Mouse (Mus musculus) lung, adult 2 months (tissue): ENCODE data around the gene Hand1. TPM values are rescaled to one million over a fixed set of nuclear protein-coding genes. Genes with fewer than 3 reads are reported as not detected.

ENCODE experiments used
- DNase-seq: peaks from one replicate; pipeline ENCODE4 v3.0.0; 2022
- H3K4me1 ChIP-seq: fragments of 200-500 bp; 2 replicates; pipeline ENCODE4 v1.6.1; 2011; ENCODE audit warnings: low read length; ENCODE audit not compliant: control insufficient read depth, insufficient read depth
- H3K4me3 ChIP-seq: fragments of 200-500 bp; replicated peaks from 2 replicates; pipeline ENCODE3; 2011; ENCODE audit warnings: low read depth, mild to moderate bottlenecking, control low read depth, low read length; ENCODE audit errors: extremely low read depth
- CTCF ChIP-seq: fragments of 200-500 bp; IDR thresholded peaks from 2 replicates; pipeline ENCODE4 v1.5.1; 2011; ENCODE audit warnings: mild to moderate bottlenecking, low read length, control low read depth; ENCODE audit not compliant: insufficient read depth
- POLR2A ChIP-seq: fragments of 200-500 bp; IDR thresholded peaks from 2 replicates; pipeline ENCODE4 v1.6.1; 2011; ENCODE audit warnings: low read depth, mild to moderate bottlenecking, control low read depth, low read length, borderline replicate concordance; ENCODE audit errors: extremely low read depth
- WGBS: fragments of 180-500 bp; shearing (Covaris S2); methylation state at CpG from one replicate; pipeline ENCODE4 v1.1.7; 2018; 5-methylcytosine and 5-hydroxymethylcytosine counted together
- polyA plus RNA-seq: library from polyadenylated mRNA; depleted of rRNA; stranded (reverse); fragments of >200 nt; gene quantifications from 2 replicates; pipeline ENCODE4 v1.2.3, GENCODE M21; 2012; rRNA removed

The Hand1 gene
- polyA plus RNA-seq, 1 experiment: not detected

GRCm38 (mm10) chr11:57795086-57795485 is 37.5 kb downstream of the Hand1 start:
- WGBS: 54% methylated on average over 6 of the region's 6 CpGs
- DNase-seq: no peak
- Histone ChIP-seq H3K4me1 (no peaks in the 10 kb centered on the region), H3K4me3 (no peak overlapping the region)
- TF ChIP-seq POLR2A (no peak), CTCF (no peak)

- no peak for DNase-seq
- Histone ChIP-seq H3K4me1 (no peaks in the 10 kb centered on the region), H3K4me3 (no peak overlapping the region)
- 32% methylated on average over 21 of the region's 21 CpGs for WGBS
- TF ChIP-seq POLR2A (no peak), CTCF (no peak)
Measured at GRCm38 (mm10) chr11:57790866-57791535, 41.6 kb downstream of the Hand1 start.

DNA sequence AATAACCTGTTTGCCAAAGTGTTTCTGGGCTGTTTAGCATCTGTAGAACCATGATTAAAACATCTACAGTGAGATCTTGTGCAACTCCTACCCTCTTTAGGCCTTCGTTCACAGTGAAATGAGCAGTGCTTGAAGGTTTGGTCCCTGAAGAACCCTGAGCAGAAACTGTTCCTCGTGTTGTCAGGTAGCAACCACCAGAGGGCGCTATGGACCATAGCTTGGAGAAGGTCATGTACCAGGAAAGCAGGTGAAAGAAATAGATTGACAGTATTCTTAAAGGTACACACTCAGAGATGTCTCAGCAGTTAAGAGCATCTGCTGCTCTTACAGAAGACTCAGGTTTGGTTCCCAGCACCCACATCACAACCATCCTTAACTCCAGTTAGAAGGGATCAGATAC is 44.7 kb downstream of the Hand1 start:
- TF ChIP-seq POLR2A (no peak), CTCF (peak; percentile 77)
- Histone ChIP-seq H3K4me1 (no peaks in the 10 kb centered on the region), H3K4me3 (no peak overlapping the region)
- 36% methylated on average over 3 of the region's 3 CpGs for WGBS
- peak; percentile 55 for DNase-seq

- WGBS: 59% methylated on average over 18 of the region's 18 CpGs
- Histone ChIP-seq H3K4me1 (no peaks in the 10 kb centered on the region), H3K4me3 (no peak overlapping the region)
- TF ChIP-seq POLR2A (no peak), CTCF (no peak)
- DNase-seq: peak; percentile 14
Measured at GRCm38 (mm10) chr11:57786616-57787418, 45.8 kb downstream of the Hand1 start.

- TF ChIP-seq POLR2A (no peak), CTCF (no peak)
- H3K4me3 ChIP-seq: no peak overlapping the region
- 88% methylated on average over 14 of the region's 14 CpGs for WGBS
- DNase-seq: no peak
- H3K4me1 ChIP-seq: no peaks in the 10 kb centered on the region
Measured at GRCm38 (mm10) chr11:57779824-57780223, 52.8 kb downstream of the Hand1 start.

Other genes starting within 250 kb of the Hand1 start
- 6.4 and 8.1 TPM in 2 replicates for gene Galnt10, start 187.4 kb downstream of the Hand1 start, polyA plus RNA-seq
- gene Sap30l, start 31.2 kb downstream of the Hand1 start, polyA plus RNA-seq: 24.7 and 37.0 TPM in 2 replicates
- 26.9 and 34.6 TPM in 2 replicates for gene Larp1, start 176.2 kb upstream of the Hand1 start, polyA plus RNA-seq